9 mouse cellular contexts compared by ENCODE assay signal in the genomic region with DNA sequence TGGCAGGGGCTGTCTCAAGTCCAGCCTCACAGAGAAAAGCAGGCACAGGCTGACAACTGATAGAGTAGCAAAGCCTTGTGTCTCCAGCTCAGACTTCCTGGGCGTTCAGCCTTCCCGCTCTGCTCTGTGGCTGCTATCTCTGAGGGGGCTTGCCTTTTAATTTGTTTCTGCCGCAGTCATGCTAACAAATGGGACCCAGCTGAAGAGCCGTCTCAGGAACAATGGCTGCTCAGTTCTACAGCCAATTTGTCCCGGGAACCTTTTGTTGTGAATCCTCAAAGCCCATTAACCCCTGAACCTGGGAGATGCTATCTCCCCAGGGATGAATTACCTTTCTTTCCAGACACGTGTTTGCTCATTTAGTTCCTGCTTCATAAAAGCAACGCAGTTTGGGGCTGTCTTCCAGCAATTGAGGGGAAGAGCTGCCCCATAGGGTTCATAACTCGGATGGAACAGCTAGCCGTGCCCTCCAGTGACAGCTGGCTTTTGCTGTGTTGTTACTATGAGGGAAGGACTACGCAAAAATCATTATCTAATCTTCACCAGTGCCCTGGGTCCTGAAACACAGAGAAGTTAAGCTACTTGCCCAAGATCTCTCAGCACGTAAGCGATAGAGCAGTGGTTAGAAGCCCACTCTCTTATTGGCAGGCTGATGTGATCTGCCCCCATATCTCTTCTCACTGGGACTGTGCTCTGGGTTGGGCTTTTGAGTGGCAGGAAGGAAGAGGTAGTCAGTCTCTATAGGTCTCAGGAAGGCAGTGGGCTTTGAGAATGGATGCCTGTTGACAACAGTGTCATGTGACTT.
DNase-seq lines count a peak whose midpoint lies in the region; ATAC-seq and TF ChIP-seq lines count a peak whose summit lies in the region.
"Had no signal": no experiment of that assay in that cellular context is flagged by ENCODE, and none has a peak within 500 bp of the region (broad histone marks: within the 10 kb centered on the region; RNA-seq: fewer than 3 reads in every experiment).

No protein-coding gene starts in this region.

- H3K36me3 ChIP-seq in intestine, embryonic 14.5 days (ENCODE audit: control insufficient read depth, insufficient read depth, low read length) = no peaks in the 10 kb centered on the region
- H3K36me3 ChIP-seq in intestine, postnatal 0 days (ENCODE audit: control insufficient read depth, insufficient read depth) = no peaks in the 10 kb centered on the region
- H3K36me3 ChIP-seq in embryonic facial prominence, embryonic 13.5 days = no peaks in the 10 kb centered on the region
- no peaks in the 10 kb centered on the region for H3K36me3 ChIP-seq in hindbrain, postnatal 0 days (ENCODE audit: insufficient read depth, low read length)
- H3K36me3 ChIP-seq in neural tube, embryonic 11.5 days (ENCODE audit: control insufficient read depth, insufficient read depth, low read length) = no peaks in the 10 kb centered on the region

- no peak overlapping the region for H3K4me2 ChIP-seq in intestine, embryonic 14.5 days (ENCODE audit: low read length)
- H3K4me2 ChIP-seq in intestine, postnatal 0 days (replicated peaks; ENCODE audit: low read depth) = no peak overlapping the region
- H3K4me2 ChIP-seq in embryonic facial prominence, embryonic 13.5 days = peak overlapping the region; percentile 24; the same call in 1 of the 2 replicates
- no peak overlapping the region for H3K4me2 ChIP-seq in hindbrain, postnatal 0 days (ENCODE audit: low read depth, low read length)
- H3K4me2 ChIP-seq in neural tube, embryonic 11.5 days (ENCODE audit: low read depth) = no peak overlapping the region

- H3K9ac ChIP-seq in intestine, embryonic 14.5 days (ENCODE audit: low read length) = no peak overlapping the region
- H3K9ac ChIP-seq in intestine, postnatal 0 days (ENCODE audit: low read depth, low read length) = no peak overlapping the region
- H3K9ac ChIP-seq in embryonic facial prominence, embryonic 13.5 days = no peak overlapping the region
- no peak overlapping the region for H3K9ac ChIP-seq in hindbrain, postnatal 0 days (replicated peaks; ENCODE audit: low read length)
- H3K9ac ChIP-seq in neural tube, embryonic 11.5 days (ENCODE audit: low read length) = no peak overlapping the region

- WGBS in intestine, embryonic 14.5 days = 25% methylated on average over 12 of the region's 12 CpGs
- WGBS in intestine, postnatal 0 days = 27% methylated on average over 12 of the region's 12 CpGs
- 15% methylated on average over 12 of the region's 12 CpGs for WGBS in embryonic facial prominence, embryonic 13.5 days
- 20% methylated on average over 12 of the region's 12 CpGs for whole genome bisulfite sequencing in hindbrain, postnatal 0 days
- whole genome bisulfite sequencing in neural tube, embryonic 11.5 days = 17% methylated on average over 12 of the region's 12 CpGs

- no peak for TF ChIP-seq CTCF in intestine, postnatal 0 days (IDR thresholded peaks at IDR 0.05; ENCODE audit: low read depth)
- no peak for TF ChIP-seq CTCF in hindbrain, postnatal 0 days (IDR thresholded peaks at IDR 0.05; ENCODE audit: low read depth)

- DNase-seq in intestine, embryonic 14.5 days (ENCODE audit: low spot score) = peak; percentile 57
- peak; percentile 21 for DNase-seq in hindbrain, postnatal 0 days (ENCODE audit: low spot score)
- peak; percentile 69 for DNase-seq in neural tube, embryonic 11.5 days (ENCODE audit: low spot score)
- no peak for DNase-seq in left cerebral cortex, postnatal 25 days (ENCODE audit: low spot score in 2 of 2)
- no peak for DNase-seq in spleen, adult 12 weeks (ENCODE audit: low spot score)
- DNase-seq in thymus, postnatal 0 days (ENCODE audit: low spot score) = no peak

- H3K4me3 ChIP-seq in intestine, embryonic 14.5 days (ENCODE audit: low read depth, low read length) = no peak overlapping the region
- H3K4me3 ChIP-seq in intestine, postnatal 0 days (ENCODE audit: low read depth, low read length) = no peak overlapping the region
- H3K4me3 ChIP-seq in embryonic facial prominence, embryonic 13.5 days = no peak overlapping the region
- no peak overlapping the region for H3K4me3 ChIP-seq in hindbrain, postnatal 0 days (ENCODE audit: low read length)
- no peak overlapping the region for H3K4me3 ChIP-seq in neural tube, embryonic 11.5 days (ENCODE audit: low read depth, low read length)

- no peaks in the 10 kb centered on the region for H3K9me3 ChIP-seq in intestine, embryonic 14.5 days (ENCODE audit: control insufficient read depth, low read length)
- no peaks in the 10 kb centered on the region for H3K9me3 ChIP-seq in intestine, postnatal 0 days (ENCODE audit: control insufficient read depth)
- H3K9me3 ChIP-seq in embryonic facial prominence, embryonic 13.5 days = no peaks in the 10 kb centered on the region
- no peaks in the 10 kb centered on the region for H3K9me3 ChIP-seq in hindbrain, postnatal 0 days (ENCODE audit: low read length)
- H3K9me3 ChIP-seq in neural tube, embryonic 11.5 days (ENCODE audit: control insufficient read depth, low read length) = no peaks in the 10 kb centered on the region

- H3K27ac ChIP-seq in intestine, embryonic 14.5 days (ENCODE audit: low read depth) = no peak overlapping the region; the same call in 1 of the 2 replicates
- H3K27ac ChIP-seq in intestine, postnatal 0 days (ENCODE audit: low read depth, low read length) = no peak overlapping the region
- peak overlapping the region; percentile 39; the same call in 1 of the 2 replicates for H3K27ac ChIP-seq in embryonic facial prominence, embryonic 13.5 days
- no peak overlapping the region for H3K27ac ChIP-seq in hindbrain, postnatal 0 days
- H3K27ac ChIP-seq in neural tube, embryonic 11.5 days (ENCODE audit: low read depth, low read length) = no peak overlapping the region

- ATAC-seq in intestine, embryonic 14.5 days (replicated peaks; ENCODE audit: low FRiP score, low TSS enrichment, low read depth) = 0 out of 2 replicates have a peak, but pooled peaks have one; percentile 20
- no peak for ATAC-seq in intestine, postnatal 0 days
- ATAC-seq in embryonic facial prominence, embryonic 13.5 days (ENCODE audit: insufficient number of reproducible peaks, insufficient read depth, low FRiP score, low TSS enrichment, low read depth) = no peak
- ATAC-seq in hindbrain, postnatal 0 days = no peak
- peak; percentile 74 for ATAC-seq in neural tube, embryonic 11.5 days (ENCODE audit: insufficient read depth, low FRiP score, low TSS enrichment)
- ATAC-seq: Patski had no signal

- H3K4me1 ChIP-seq in intestine, embryonic 14.5 days (replicated peaks; ENCODE audit: control insufficient read depth, insufficient read depth, low read length) = peaks cover 13% of the 10 kb centered on the region
- peaks cover 3% of the 10 kb centered on the region; the same call in 1 of the 2 replicates for H3K4me1 ChIP-seq in intestine, postnatal 0 days (replicated peaks; ENCODE audit: control insufficient read depth, insufficient read depth, low read length)
- peaks cover 25% of the 10 kb centered on the region for H3K4me1 ChIP-seq in embryonic facial prominence, embryonic 13.5 days
- no peaks in the 10 kb centered on the region; the same call in 1 of the 2 replicates for H3K4me1 ChIP-seq in hindbrain, postnatal 0 days (ENCODE audit: insufficient read depth, low read length)
- H3K4me1 ChIP-seq in neural tube, embryonic 11.5 days (ENCODE audit: control insufficient read depth, insufficient read depth, low read length) = peaks cover 8% of the 10 kb centered on the region; the same call in 1 of the 2 replicates

- intact Hi-C loops in left cerebral cortex, postnatal 25 days (cut with DNase I) = no loop called here

- H3K27me3 ChIP-seq in intestine, embryonic 14.5 days (replicated peaks; ENCODE audit: control insufficient read depth, insufficient read depth, low read length) = no peaks in the 10 kb centered on the region; the same call in 1 of the 2 replicates
- no peaks in the 10 kb centered on the region for H3K27me3 ChIP-seq in intestine, postnatal 0 days (replicated peaks; ENCODE audit: control insufficient read depth, insufficient read depth, low read length)
- H3K27me3 ChIP-seq in embryonic facial prominence, embryonic 13.5 days = 0 out of 2 replicates have a peak, but pooled peaks cover 2% of the 10 kb centered on the region
- H3K27me3 ChIP-seq in hindbrain, postnatal 0 days (ENCODE audit: insufficient read depth, low read length) = peaks cover 33% of the 10 kb centered on the region
- H3K27me3 ChIP-seq in neural tube, embryonic 11.5 days (ENCODE audit: control insufficient read depth, insufficient read depth, low read length) = peaks cover 46% of the 10 kb centered on the region

Comparison
In these comparisons a context has a peak if more than half of its experiments do, and no peak if none do; other contexts are left out.
1. ATAC-seq: peak in intestine, embryonic 14.5 days (single experiment) and neural tube, embryonic 11.5 days (single experiment); none in intestine, postnatal 0 days (single experiment), embryonic facial prominence, embryonic 13.5 days (single experiment) and hindbrain, postnatal 0 days (single experiment).
2. DNase-seq: peak in intestine, embryonic 14.5 days (single experiment), hindbrain, postnatal 0 days (single experiment) and neural tube, embryonic 11.5 days (single experiment); none in left cerebral cortex, postnatal 25 days (0 of 2), spleen, adult 12 weeks (single experiment) and thymus, postnatal 0 days (single experiment).